Mouse (Mus musculus): ENCODE results near the gene Srrm3. TPM values are rescaled to one million over a fixed set of nuclear protein-coding genes. Genes with fewer than 3 reads are reported as not detected.

The Srrm3 gene
- polyA plus RNA-seq, 1 experiment = not detected

DNA sequence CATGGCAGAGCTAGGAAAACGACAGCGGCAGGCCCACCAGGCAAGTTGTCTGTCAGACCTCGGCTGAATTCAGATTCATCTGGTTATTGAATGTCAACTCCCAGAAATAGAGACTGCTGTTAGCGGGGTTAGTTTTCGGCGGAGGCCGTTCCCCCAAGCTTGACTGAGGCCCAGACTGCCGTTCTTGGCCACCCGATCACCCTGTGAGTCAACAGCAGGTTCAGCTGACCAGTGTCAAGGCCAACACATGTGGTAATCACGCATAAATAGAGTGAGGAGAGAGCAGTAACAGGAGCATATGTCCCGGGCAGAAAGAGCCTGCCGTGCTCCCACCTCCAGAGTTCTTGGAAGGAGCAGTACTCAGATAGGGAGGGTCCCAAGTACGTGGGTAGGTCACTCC, 100.6 kb downstream of the Srrm3 start:
- Histone ChIP-seq H3K27ac (ENCODE audit: insufficient read depth, low read depth, low read length) (peak overlapping the region; percentile 55), H3K4me3 (ENCODE audit: insufficient read depth, low read length) (no peak overlapping the region), H3K4me1 (ENCODE audit: control insufficient read depth, insufficient read depth, low read length) (peaks cover 68% of the 10 kb centered on the region)
- no peak for TF ChIP-seq POLR2A (IDR thresholded peaks at IDR 0.05; ENCODE audit: borderline replicate concordance, low read depth, low read length)
- no peak for TF ChIP-seq CTCF (IDR thresholded peaks at IDR 0.05; ENCODE audit: low read depth, low read length)

DNA sequence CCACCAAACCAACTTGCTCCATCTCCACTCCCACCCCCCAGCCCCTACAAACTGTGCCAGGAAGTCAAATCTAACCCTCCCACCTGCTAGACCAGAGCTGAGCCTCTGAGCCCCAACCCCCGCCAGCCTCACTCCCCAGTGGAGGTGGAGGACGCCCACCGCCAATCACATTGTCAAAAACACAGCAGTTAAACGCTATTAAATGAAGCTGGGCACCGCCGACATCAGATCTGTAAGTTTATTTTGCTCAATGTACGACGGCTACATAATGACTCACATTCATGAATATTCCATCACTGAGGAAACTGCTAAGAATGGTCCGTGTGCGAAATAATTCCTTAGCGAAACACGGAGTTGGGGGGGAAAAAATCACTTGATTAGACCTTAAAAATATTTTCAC, 101.5 kb downstream of the Srrm3 start:
- Histone ChIP-seq H3K4me3 (ENCODE audit: insufficient read depth, low read length) (no peak overlapping the region), H3K4me1 (ENCODE audit: control insufficient read depth, insufficient read depth, low read length) (peaks cover 78% of the 10 kb centered on the region), H3K27ac (ENCODE audit: insufficient read depth, low read depth, low read length) (0 out of 2 replicates have a peak overlapping the region, but pooled peaks have one; percentile 55)
- TF ChIP-seq CTCF (IDR thresholded peaks at IDR 0.05; ENCODE audit: low read depth, low read length) (no peak), POLR2A (IDR thresholded peaks at IDR 0.05; ENCODE audit: borderline replicate concordance, low read depth, low read length) (no peak)

DNA sequence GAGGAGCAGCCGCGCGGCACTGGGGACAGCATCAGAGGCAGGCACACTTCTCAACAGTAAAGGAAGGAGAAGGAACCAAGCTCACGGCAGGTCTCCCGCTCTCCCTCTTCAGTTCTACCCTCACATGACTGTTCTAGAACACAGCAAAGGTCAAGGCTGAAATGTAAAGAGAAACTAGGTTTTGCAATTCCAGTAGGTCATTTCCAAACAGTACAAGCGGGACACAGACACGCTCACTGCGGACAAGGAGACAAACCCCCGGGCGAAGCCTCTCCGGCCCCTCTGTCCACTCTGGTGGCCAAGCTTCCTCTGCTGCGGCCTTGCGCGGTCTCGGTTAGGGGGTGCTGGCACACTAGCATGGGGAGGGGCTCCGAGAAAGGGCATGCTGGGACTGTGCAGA, 102.3 kb downstream of the Srrm3 start:
- Histone ChIP-seq H3K27ac (ENCODE audit: insufficient read depth, low read depth, low read length) (peak overlapping the region; percentile 13; the same call in 1 of the 2 replicates), H3K4me3 (ENCODE audit: insufficient read depth, low read length) (no peak overlapping the region), H3K4me1 (ENCODE audit: control insufficient read depth, insufficient read depth, low read length) (peaks cover 86% of the 10 kb centered on the region)
- no peak for TF ChIP-seq POLR2A (IDR thresholded peaks at IDR 0.05; ENCODE audit: borderline replicate concordance, low read depth, low read length)
- TF ChIP-seq CTCF (IDR thresholded peaks at IDR 0.05; ENCODE audit: low read depth, low read length) = no peak

DNA sequence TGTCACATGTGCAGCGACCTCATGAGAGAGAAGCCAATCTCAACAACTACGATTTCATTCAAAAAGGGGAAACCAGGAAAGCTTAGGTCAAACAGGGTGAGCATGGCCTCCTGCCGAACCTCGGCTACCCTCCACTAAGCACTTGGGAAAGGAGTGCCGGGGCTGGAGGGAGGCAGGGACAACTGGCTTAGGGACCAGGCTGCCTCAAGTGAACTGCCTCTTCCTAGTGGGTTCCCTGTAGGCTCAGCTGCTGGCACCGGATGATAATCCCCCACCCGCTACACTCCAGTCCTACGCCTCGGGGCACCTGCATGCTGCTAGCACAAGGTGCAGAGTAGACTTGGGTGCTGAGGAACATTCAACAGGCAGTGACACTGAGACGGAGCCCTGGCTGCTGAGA, 103.0 kb downstream of the Srrm3 start:
- Histone ChIP-seq H3K27ac (ENCODE audit: insufficient read depth, low read depth, low read length) (peak overlapping the region; percentile 13), H3K4me3 (ENCODE audit: insufficient read depth, low read length) (no peak overlapping the region), H3K4me1 (ENCODE audit: control insufficient read depth, insufficient read depth, low read length) (peaks cover 91% of the 10 kb centered on the region)
- TF ChIP-seq CTCF (IDR thresholded peaks at IDR 0.05; ENCODE audit: low read depth, low read length) = no peak
- TF ChIP-seq POLR2A (IDR thresholded peaks at IDR 0.05; ENCODE audit: borderline replicate concordance, low read depth, low read length) = no peak

DNA sequence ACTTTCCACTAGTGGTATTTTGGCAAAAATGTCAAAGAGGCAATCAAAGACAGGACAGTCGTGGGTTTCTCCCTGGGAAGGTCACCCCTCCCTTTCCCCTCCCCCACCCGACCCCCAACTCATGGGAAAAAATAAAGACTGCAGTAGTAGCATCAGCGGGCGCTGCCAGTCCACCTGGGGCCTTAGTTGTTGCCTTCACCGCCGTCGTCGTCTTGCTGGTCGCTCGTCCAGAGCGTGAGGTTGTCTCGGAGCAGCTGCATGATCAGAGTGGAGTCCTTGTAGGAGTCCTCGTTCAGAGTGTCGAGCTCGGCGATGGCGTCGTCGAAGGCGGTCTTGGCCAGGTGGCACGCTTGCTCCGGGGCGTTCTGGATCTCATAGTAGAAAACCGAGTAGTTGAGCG, 104.1 kb downstream of the Srrm3 start:
- Histone ChIP-seq H3K27ac (ENCODE audit: insufficient read depth, low read depth, low read length) (no peak overlapping the region), H3K4me3 (ENCODE audit: insufficient read depth, low read length) (no peak overlapping the region), H3K4me1 (ENCODE audit: control insufficient read depth, insufficient read depth, low read length) (peaks cover 92% of the 10 kb centered on the region)
- TF ChIP-seq POLR2A (IDR thresholded peaks at IDR 0.05; ENCODE audit: borderline replicate concordance, low read depth, low read length) = no peak
- no peak for TF ChIP-seq CTCF (IDR thresholded peaks at IDR 0.05; ENCODE audit: low read depth, low read length)

DNA sequence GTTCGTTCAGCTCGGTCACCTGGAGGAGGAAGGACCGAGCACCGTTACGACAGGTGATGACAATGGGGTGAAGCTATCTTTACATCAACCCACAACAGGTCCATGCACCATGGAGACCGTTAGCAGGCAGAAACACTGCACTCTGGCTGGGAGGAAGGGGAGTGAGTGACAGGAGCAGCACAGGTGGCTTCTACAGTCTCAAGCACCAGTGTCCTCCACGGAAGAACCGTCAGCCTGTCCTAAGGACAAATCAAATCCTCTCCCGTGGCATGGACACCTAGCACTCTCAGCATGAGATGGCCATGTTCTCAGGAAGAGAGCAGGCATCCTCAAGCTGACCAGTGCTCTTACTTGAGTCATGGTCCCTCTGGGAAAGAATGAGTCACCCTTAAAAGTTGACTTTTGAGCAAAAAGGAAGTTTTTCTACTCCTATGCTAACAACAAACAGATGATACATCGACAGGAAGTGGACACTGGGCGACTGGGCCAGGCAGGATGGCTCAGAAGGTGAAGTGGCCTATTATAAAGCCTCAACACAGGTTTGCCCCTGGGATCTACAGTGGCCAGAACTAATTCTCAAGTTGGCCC, 105.0 kb downstream of the Srrm3 start:
- H3K27ac ChIP-seq (ENCODE audit: insufficient read depth, low read depth, low read length) = peak overlapping the region; percentile 72
- peaks cover 91% of the 10 kb centered on the region for H3K4me1 ChIP-seq (ENCODE audit: control insufficient read depth, insufficient read depth, low read length)
- no peak overlapping the region for H3K4me3 ChIP-seq (ENCODE audit: insufficient read depth, low read length)
- TF ChIP-seq CTCF (IDR thresholded peaks at IDR 0.05; ENCODE audit: low read depth, low read length) (no peak), POLR2A (IDR thresholded peaks at IDR 0.05; ENCODE audit: borderline replicate concordance, low read depth, low read length) (no peak)

DNA sequence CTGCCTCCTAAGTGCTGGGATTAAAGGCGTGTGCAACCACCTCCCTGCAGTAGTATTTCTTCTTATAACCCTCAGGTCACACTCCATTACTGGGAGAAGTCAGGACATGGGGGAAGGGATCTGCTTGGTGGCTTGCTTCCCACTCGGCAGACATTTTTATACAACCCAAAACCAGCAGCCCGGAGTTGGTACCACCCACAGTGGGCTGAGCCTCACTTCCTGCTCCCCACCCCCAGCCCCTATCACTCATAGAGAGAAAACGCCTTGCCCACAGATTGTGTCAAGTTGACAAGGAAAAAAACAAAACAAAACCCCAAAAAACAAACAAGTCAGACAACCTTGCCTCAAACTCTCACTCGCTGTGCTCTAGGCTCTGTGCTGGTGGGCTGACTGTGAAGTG, 106.5 kb downstream of the Srrm3 start:
- H3K4me1 ChIP-seq (ENCODE audit: control insufficient read depth, insufficient read depth, low read length) = peaks cover 83% of the 10 kb centered on the region
- H3K4me3 ChIP-seq (ENCODE audit: insufficient read depth, low read length) = no peak overlapping the region
- H3K27ac ChIP-seq (ENCODE audit: insufficient read depth, low read depth, low read length) = peak overlapping the region; percentile 72
- TF ChIP-seq POLR2A (IDR thresholded peaks at IDR 0.05; ENCODE audit: borderline replicate concordance, low read depth, low read length) (no peak), CTCF (IDR thresholded peaks at IDR 0.05; ENCODE audit: low read depth, low read length) (no peak)

DNA sequence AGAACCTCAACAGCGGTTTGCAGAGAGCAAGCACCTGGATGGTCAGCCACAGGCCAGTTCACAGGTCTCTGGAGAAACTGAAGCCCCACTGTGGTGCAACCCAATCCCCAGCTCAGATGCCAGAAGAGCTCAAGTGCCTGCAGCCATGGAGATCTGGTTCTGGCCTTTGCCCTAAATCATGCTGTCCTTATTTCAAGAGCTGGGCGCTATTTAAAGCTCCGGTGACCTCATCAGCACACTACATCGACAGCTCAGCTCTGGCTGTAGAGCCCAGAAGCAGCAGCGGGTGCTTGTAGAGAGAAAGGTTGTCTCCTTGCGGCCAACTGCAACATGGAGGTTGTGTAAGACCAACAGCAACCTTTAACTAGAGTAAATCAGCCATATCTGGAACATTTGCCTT, 107.5 kb downstream of the Srrm3 start:
- peaks cover 75% of the 10 kb centered on the region for H3K4me1 ChIP-seq (ENCODE audit: control insufficient read depth, insufficient read depth, low read length)

DNA sequence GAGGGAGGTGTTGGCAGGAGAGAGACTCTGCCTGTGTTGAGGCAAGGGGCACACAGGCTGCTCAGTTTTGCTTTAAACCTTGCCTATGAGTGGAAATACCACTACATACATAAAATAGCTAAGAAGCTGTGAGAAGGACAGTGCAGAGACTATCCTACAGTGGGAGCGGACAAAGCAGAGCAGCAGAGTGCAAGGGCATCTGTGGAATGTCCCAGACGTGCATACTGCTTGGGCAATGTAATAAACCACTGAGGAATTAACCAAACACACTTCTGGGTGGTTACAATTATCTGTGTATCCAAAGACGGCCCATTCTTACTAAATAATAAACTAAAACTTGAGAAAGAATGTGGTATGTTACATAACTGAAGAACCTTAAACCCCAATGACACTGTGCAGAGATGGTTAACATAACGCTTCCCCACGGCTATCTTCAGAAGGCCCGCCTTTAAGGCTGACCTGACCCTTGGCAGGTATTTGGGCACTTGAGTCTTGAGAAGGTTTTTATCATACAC, 109.4 kb downstream of the Srrm3 start:
- Histone ChIP-seq H3K4me3 (ENCODE audit: insufficient read depth, low read length) (no peak overlapping the region), H3K4me1 (ENCODE audit: control insufficient read depth, insufficient read depth, low read length) (peaks cover 60% of the 10 kb centered on the region), H3K27ac (ENCODE audit: insufficient read depth, low read depth, low read length) (no peak overlapping the region)
- TF ChIP-seq CTCF (IDR thresholded peaks at IDR 0.05; ENCODE audit: low read depth, low read length) (no peak), POLR2A (IDR thresholded peaks at IDR 0.05; ENCODE audit: borderline replicate concordance, low read depth, low read length) (no peak)

More for the DNA sequence above, 107.5 kb downstream of the Srrm3 start:
- Histone ChIP-seq H3K27ac (ENCODE audit: insufficient read depth, low read depth, low read length) (peak overlapping the region; percentile 72), H3K4me3 (ENCODE audit: insufficient read depth, low read length) (no peak overlapping the region)
- no peak for TF ChIP-seq CTCF (IDR thresholded peaks at IDR 0.05; ENCODE audit: low read depth, low read length)
- no peak for TF ChIP-seq POLR2A (IDR thresholded peaks at IDR 0.05; ENCODE audit: borderline replicate concordance, low read depth, low read length)

DNA sequence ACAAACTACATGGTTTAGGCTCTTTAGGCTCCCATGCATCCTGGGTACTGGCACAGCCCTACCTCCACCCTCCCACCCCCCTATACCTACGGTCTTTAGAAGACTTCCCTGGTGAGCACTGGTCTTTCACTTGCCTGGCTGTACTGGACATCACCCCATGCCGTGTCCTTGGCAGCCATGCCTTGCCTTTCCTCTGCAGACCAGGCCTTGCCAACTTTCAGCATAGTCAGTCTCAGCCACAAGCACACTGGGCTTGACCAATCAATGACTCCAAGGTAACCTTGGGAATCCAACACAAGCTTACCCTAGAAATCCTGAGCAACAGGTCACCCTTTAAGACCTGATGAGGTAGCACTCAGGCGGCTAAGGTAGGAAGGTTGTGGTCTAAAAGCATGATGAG, 109.9 kb downstream of the Srrm3 start:
- Histone ChIP-seq H3K4me1 (ENCODE audit: control insufficient read depth, insufficient read depth, low read length) (peaks cover 55% of the 10 kb centered on the region), H3K4me3 (ENCODE audit: insufficient read depth, low read length) (no peak overlapping the region), H3K27ac (ENCODE audit: insufficient read depth, low read depth, low read length) (no peak overlapping the region)
- TF ChIP-seq POLR2A (IDR thresholded peaks at IDR 0.05; ENCODE audit: borderline replicate concordance, low read depth, low read length) = no peak
- no peak for TF ChIP-seq CTCF (IDR thresholded peaks at IDR 0.05; ENCODE audit: low read depth, low read length)
